Mouse (Mus musculus) c-Kit-positive CD71-negative TER-119-negative erythroid progenitor cells, embryonic 14.5 days (primary cell): Measurements from ENCODE around the gene Csde1.

Source experiments
- DNase-seq: peaks from one replicate; pipeline ENCODE4 v3.0.0-alpha.2; 2013; ENCODE audit warnings: low read depth

Csde1 gene

DNA sequence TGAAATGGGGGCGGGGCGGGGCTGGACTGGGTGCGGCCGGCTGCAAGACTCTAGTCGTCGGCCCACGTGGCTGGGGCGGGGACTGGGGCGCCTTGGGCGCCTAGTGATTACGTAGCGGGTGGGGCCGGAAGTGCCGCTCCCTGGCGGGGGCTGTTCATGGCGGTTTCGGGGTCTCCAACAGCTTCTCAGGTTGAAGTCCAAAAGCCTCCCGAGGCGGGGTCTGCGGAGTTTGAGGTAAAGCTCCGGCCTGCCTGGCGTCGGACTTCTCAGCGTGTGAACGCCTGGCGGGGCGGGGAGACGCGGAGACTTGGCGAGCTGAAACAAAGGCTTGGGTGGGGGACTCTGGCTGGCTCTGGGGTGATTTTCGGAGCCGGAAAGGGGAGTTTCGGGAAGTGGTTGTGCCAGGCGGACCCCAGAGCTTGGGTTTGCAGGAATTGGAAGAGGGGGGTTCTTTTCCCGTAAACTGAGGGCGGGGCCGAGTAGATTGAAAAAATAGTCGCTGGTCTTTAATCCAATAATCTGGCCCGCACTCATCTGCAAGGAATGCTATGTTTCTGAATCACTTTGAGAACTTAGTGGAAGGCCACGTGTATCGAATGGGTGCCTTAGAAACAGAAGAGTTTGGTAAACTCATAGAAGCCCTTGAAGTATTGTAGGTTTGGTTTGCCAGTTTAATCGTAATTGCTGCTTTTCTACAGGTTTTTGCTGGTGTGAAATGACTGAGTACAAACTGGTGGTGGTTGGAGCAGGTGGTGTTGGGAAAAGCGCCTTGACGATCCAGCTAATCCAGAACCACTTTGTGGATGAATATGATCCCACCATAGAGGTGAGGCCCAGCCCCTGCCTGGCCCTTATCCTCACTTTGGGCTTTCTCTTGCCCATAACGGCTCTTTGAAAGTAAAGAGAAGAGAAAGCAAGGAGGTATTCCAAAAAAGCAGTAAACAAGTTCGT, 38.3 kb downstream of the Csde1 start, which contains the start of gene Nras:
Nras (plus strand) TSS at position 79 of the 951 bp plus-strand sequence.
- DNase-seq: peak; percentile 89

GRCm38 (mm10) chr3:103066927-103067326, 46.7 kb downstream of the Csde1 start:
- no peak for DNase-seq

DNA sequence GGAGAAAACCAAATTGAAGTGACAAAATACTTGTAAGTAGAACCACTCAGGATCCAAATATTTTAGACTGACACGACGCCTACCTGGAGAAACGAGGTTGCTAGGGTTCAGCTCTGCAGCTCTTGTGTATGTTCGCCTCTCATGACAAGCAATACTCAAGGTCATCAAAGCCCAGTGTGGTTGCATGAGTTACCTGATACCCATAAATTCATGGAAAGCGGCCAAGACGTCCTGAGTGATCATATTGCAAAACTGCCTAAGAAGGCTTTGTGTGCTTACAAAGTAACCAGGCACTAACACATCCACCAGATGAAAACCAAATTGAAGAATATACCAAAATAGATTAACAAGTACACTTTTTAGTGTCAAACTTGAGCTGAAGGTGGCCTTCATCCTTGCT, 48.7 kb downstream of the Csde1 start:
- DNase-seq: no peak

- DNase-seq: no peak
Observed at GRCm38 (mm10) chr3:103073771-103074170, 53.5 kb downstream of the Csde1 start, which contains the start of gene Ampd1. TSS of gene Ampd1 (plus strand) at chr3:103074014.

DNA sequence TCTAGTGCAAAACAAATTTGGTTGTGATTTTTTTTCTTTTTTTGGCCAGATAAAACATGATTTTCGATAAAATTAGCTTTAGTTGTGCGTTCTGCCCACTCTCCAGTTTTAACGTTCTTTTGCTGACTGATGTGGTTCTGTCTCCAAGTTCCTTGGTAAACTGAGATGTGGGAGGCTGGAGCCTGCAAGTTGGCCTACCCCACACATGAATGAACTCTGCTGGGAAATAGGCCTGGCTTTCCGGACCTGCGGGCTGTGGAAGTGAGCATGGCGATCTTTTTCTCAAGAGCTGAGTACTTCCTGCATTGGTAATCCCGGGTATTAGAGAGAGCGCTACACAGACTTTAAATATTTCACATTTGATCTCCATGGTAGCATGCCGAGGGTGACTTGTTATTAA, 55.6 kb downstream of the Csde1 start:
- DNase-seq: no peak

GRCm38 (mm10) chr3:103076476-103076875, 56.2 kb downstream of the Csde1 start:
- no peak for DNase-seq

DNA sequence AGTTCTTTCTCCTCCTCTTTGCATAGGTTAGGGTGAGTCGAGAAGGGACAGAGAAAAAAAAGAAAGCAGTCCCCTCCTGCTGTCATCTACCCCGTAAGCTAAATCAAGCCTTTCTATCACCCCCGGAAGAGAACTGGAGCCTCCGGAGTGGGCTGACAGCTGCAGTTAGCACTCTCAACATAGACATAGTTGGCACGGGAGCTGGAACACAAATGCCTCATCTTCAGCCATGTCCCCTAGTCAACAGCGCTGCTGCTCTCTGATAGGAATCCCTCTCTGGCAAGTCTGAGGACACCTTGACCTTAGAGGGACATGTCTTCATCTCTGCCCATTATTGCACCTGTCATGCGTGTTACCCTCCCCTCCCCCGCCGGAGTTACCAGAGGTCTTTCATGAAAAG, 59.1 kb downstream of the Csde1 start:
- no peak for DNase-seq

GRCm38 (mm10) chr3:103081051-103081450, 60.8 kb downstream of the Csde1 start:
- no peak for DNase-seq

GRCm38 (mm10) chr3:103081861-103082453, 61.7 kb downstream of the Csde1 start:
- no peak for DNase-seq

- no peak for DNase-seq
Observed at GRCm38 (mm10) chr3:103082761-103083160, 62.5 kb downstream of the Csde1 start.

DNA sequence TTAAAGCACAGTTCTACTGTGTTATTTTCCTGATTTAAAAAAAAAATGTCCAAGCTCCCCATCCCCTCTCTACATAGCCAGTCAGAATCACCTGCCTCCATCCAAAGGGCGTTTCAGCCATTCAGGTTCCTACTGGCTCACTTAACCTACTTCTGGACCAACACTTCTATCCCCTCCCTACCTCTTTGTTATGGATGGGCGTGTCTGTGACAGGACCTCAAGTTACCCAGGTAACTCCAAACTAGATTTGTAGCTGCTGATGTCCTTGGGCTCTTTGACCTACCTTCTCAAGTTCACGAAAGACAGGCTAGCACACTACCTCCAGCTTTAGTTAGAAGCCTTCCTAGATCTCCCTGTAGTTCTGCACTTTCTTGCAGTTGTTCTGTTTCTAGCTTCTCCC, 65.8 kb downstream of the Csde1 start:
- no peak for DNase-seq

DNA sequence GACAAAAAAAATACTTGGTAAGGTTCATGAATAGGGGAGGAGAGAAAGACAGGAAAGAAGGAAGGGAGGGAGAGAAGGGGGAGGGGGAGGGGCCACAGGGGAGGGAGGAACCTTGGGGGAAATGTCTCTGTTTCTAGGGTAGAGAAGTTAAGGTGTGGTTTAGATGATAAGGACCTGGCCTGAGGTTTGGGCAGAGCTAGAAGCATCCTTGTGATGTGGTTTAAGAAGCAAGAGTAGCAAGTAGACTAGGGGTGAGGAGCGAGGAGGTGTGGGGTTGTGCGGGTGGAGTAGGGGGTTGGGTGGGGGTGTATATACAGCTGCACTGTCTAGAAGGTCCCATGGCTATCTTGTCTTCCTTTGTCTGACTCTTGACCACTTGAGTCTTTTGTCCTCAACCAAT, 71.5 kb downstream of the Csde1 start:
- no peak for DNase-seq

GRCm38 (mm10) chr3:103098662-103099061, 78.4 kb downstream of the Csde1 start:
- no peak for DNase-seq

DNA sequence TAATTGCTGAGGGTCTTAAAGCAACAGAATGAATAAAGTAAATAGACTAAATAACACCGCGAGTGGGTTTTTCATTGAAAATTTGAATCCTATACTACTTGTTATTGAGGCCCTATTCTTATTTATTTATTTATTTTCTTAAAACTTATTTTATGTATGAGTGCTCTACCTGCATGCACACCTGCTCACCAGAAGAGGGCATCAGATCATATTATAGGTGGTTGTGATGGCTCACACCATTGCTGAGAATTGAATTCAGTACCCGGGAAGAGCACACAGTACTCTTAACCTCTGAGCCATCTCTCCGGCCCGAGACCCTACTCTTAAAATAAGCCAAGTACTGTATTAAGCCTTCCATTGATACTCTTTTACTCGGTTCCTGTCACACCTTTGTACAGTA, 79.4 kb downstream of the Csde1 start:
- no peak for DNase-seq

DNA sequence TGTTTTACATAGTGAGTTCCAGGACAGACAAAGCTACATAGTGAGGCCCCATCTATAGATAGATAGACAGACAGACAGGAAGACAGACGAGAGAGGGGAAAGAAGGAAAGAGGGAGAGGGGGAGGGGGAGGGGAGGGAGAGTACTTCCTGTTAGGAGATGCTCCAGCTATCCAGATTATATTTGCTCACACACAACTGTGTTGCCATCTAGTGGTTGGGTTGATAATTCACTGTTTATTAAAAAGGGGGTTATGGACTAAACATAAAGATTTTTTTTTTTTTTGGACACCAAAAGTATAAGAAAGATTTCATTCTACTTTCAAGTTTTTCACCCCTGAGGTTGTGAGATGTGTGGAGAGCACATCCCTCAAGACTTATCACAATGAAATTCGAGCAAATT, 80.5 kb downstream of the Csde1 start:
- no peak for DNase-seq

GRCm38 (mm10) chr3:103101194-103101593, 81.0 kb downstream of the Csde1 start:
- DNase-seq: no peak

GRCm38 (mm10) chr3:103101909-103102308, 81.7 kb downstream of the Csde1 start:
- DNase-seq: no peak

DNA sequence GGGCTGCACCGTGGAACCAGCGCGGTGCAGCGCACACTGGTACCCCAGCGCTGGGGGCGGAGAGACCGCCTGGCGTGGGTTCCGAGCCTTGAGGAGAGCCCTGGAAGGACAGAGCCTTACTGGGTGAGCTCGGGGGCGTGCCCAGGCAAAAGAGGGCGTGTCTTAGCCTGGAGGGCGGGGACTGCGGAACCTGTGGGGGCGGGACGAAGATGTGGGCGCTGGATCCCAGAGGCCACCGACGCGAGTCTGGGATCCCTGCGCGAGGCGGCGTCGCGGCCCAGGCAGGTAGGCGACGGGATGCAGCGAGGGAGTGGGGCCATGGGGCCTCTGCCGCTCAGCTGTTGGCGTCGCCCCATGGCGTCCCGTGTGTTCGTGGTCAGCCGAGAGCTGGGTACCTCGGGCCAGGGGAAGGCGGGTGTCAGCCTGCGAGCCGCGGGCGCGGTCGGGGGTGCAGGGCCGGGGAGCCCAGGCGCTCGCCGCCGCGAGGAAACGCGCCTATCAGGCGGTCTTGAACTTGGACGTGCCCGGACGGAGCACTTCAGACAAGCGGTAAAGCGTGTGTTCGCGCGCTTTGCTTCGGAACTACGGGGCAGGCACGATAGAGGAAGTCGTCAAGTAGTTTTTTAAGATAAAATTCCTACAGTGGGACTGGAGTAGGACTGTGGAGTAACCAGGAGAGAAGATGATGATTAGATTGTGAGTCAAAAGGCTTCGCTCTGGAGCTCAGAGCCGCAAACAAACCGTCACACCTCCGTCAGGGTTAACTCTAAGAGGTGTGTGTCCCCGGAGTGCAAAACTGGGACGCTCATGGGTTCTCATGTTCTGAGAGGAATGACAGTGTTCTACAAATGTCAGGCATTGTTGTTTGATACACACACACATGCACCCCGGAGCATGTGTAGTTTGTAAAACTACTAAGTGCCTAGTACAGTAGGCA, 82.5 kb downstream of the Csde1 start, which contains the start of gene Dennd2c:
Dennd2c (plus strand) TSS at position 151 of the 937 bp plus-strand sequence.
- peak; percentile 86 for DNase-seq
